Mouse (Mus musculus) A20 (cell line): ENCODE data around the gene Ssr2.

Source experiments
- DNase-seq: peaks from one replicate; pipeline ENCODE4 v3.0.0-alpha.2; 2011; ENCODE audit warnings: low read depth, low spot score

Gene Ssr2

GRCm38 (mm10) chr3:88541622-88542401 is 33.9 kb upstream of the Ssr2 start:
- no peak for DNase-seq

- no peak for DNase-seq
Measured at GRCm38 (mm10) chr3:88542486-88542885, 33.2 kb upstream of the Ssr2 start.

DNA sequence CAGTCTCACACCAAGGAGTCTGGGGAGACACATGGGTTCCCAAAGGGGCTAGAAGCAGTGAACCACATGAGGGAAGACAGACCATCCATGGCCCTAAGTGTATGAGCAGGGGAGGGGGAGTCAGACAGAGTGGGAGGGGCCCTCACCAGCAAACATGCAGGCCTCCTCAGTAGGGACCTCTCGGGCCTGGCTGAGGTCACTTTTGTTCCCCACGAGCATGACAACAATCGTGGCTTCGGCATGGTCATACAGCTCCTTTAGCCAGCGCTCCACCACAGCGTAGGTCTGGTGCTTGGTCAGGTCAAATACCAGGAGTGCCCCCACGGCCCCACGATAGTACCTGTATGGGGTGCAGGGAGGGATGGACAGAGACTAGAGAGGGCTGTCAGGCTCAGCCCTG is 32.5 kb upstream of the Ssr2 start:
- no peak for DNase-seq

DNA sequence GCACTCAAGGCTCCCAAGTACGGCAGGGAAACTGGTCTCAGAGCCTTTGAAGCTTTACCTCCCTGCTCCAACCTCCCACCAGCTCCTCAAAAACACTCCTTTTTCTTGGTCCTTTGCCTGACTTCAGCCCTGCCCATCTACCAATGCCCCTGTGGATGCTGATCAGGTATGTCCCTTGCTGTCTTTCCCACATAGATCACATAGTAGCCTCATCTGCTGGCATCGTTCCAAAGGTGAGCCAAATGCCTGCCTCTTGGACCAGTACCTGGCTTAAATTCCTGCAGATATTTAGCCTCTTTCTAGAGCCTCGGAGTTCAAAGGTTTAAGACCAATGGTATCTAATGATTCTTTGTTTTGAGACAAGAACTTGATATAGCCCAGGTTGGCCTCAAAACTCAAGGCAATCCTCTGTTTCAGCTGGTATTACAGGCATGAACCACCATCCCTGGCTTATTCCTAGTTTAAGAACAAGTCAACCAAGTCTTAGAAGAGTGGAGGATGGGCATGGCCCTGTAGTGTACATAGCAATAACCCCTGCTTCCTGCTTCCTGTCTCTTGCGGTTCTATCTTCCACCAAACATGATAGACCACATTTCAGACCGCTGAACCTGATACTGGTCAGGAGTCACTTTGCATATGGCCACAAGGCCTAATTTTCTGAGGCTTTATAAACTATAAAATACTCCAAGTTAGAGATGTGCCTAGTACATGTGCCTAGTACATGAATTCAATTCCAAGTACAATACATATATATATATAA is 31.8 kb upstream of the Ssr2 start:
- no peak for DNase-seq

DNA sequence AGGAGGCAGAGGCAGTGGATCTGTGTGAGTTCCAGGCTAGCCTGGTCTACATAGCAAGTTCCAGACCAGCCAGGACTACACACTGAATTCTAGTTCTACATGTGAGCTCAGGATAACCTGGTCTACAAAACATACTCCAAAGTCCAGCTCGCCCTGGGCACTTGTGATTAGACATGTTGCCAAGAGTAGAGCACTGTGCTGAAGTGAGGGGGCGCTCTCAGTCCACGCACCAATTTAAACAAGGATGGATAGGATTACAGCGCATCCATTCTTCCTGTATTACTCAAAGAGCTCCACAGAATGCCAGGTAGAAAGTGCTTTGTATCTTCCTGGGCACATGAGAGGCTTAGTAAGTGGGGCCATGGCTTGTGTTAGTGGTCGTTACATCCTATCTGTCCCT is 31.2 kb upstream of the Ssr2 start:
- peak; percentile 63 for DNase-seq

DNA sequence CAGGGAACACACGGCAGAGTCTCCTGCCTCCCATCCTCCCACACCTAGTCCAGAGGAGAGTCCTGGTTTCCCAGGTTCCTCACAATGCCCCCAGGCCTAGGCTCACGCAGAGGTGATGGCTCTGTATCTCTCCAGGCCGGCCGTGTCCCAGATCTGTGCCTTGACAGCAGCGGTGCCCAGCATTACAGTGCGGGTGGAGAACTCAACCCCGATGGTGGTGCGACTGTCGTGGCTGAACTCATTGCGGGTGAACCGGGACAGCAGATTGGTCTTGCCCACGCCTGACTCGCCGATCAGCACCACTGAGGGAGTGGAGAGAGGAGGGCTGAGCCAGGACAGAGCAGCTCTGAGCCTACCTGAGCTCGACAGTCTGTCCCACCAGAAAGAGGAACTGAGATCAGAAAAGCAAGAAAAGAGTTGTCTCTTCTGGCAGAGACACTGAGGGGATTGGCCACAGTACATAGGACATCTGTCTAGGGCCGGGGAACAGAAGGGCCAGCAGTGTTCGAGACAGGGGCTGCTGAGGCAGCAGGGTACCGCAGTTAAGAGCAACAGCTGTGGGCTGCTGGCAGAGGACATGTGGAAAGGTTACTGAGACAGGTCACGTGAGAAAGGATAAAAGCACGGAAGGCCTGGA is 30.6 kb upstream of the Ssr2 start:
- DNase-seq, result peak; percentile 85

DNA sequence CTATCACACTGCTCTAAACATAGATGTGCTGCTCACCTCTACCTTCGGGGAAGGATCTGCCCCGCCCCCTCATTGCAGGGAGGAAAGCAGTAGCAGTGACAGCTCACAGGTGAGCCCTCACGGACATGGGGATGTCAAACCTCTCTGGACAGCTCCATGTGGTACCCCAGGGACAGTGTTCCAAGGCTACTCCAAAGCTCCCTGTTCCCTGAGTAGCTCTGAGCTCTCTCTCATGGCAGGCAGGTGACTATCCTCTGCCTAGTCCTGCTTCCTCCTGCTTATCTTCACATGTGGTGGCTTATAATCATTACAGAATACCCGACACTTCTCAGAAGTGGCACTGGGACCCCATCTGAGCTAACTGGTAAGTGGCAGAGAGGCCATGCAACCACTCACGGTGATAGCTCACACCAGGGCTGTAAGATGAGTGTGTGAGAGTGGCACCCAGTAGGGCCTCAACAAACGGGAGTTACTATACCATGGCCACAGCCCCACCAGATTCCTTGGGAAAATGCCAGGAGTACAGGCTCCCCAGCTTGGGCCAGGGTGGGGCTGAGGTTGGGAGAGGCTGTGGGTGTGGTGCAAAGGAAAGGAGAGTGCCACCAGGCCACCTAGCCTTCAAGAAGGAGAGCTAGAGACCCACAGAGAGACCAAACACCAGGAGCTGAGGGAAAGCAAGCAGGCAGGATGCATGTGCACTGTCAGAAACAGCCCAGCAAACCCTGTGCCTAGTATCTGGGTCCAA is 28.8 kb upstream of the Ssr2 start:
- DNase-seq, result no peak

DNA sequence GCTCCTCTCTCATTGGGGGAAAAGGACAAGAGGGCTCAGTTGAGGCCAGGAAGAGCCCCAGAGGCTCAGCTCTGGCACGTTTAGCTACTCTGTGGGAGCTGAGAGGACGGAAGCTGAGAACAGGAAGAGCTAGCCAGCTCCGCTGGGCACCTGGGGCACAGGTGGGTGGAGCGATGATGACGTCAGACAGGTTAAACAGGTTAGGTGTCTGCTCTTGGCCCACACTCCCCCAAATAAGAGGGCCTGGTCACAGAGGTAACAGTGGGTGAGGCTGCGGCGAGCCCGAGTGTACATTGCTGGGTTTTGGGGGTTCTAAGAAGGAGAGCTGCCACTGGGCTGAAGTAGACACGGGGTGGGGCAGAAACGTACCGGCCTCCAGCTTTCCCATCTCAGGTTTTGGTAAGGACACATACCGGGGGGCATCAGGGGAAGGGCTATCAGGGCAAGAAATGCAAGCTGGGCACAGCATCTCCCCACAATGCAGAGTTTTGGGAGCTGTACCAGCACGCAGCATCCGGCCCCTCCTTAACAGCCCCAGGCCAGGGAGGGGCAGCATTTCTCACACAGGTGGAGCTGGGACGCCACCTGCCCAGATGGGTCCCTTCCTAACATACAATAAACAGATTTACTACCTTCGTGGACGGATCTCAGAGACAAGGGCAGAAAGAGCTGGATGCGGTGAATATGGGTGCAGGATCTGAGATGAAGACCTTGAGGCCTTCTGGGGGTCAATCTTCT is 27.3 kb upstream of the Ssr2 start, which contains the start of gene Rab25:
Gene Rab25 (minus strand): TSS at position 121 of the 738 bp plus-strand sequence.
- no peak for DNase-seq

DNA sequence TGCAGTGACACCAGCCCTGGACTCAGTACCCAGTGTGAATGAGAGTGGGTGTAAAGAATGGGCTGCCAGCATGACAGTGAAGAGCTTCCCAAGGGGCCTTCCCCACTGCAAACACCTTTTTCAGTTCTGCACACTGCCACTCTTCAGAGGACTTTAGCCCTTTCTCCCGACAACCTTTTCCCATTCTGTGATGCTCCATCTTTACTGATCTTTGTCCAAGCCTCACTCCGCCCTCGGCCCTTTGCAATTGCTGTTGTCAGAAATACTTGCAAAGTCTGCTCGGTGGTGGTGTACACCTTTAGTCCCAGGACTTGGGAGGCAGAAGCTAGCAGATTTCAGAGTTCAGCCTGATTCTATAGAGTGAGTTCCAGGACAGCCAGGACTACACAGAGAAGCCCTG is 24.1 kb upstream of the Ssr2 start:
- no peak for DNase-seq

GRCm38 (mm10) chr3:88552082-88552645 is 23.5 kb upstream of the Ssr2 start:
- peak; percentile 84 for DNase-seq

DNA sequence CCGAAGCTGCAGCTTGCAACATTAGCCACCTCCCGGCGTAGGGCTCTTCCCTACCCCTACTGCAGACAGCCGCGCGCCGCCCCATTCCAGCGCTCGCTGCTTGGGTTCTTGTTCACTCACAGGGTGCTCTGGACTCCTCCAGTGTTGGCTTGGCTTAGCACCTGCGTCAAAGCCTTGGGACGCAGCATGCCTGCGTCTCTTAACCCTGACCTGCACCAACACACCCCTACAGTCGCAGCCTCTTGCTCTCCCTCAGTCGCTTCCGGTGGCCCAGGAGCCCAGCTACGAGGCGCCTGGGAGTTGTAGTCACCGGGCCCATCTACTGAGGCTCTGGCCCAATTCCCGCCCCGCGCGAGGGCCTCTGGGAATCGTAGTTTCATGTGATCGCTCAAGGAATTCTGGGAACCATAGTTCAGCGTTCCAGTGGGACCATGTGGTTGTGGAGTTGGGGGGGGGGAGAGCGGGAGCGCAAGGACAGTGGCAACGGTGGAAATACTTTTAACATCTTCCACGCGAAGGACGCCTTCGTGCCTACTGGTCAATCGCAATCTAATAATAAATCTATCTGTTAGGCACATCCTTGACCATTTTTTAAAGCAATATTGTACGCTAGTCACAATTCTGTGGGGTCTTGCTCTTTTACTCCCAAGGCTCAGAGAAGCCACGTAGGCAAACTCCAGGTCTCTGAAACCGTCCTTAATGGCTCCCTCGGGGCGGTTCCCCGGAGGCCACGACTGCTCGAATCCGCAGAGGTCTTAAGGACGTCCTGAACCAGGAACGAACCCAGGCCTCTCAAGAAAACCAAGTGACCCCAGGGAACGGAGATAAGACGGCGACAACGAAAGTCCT is 22.8 kb upstream of the Ssr2 start, which contains the start of gene Lamtor2:
Gene Lamtor2 (minus strand): TSS at position 399 of the 849 bp plus-strand sequence.
- DNase-seq, result peak; percentile 98

GRCm38 (mm10) chr3:88553525-88553879 is 22.2 kb upstream of the Ssr2 start, which contains the start of gene Ubqln4:
TSS of gene Ubqln4 (plus strand) at chr3:88553758.
- DNase-seq, result peak; percentile 95

GRCm38 (mm10) chr3:88553880-88554586 is 21.6 kb upstream of the Ssr2 start:
- peak; percentile 78 for DNase-seq

GRCm38 (mm10) chr3:88555069-88555605 is 20.5 kb upstream of the Ssr2 start:
- DNase-seq, result no peak

DNA sequence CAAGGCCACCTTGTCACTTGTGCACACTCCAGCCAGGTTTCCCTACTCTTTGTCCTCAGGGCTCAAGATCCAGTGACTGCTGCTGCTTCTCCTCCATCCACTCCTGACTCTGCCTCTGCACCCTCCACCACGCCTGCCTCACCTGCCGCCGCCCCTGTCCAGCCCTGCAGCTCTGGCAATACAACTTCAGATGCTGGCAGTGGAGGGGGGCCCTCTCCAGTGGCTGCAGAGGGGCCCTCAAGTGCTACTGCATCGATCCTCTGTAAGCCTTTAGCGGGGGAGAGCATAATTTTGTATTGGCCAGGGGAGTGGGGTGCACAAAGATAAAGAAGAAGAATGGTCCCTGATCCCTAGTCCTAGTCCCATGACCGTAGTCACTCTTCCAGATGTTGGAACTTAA is 19.9 kb upstream of the Ssr2 start:
- no peak for DNase-seq

DNA sequence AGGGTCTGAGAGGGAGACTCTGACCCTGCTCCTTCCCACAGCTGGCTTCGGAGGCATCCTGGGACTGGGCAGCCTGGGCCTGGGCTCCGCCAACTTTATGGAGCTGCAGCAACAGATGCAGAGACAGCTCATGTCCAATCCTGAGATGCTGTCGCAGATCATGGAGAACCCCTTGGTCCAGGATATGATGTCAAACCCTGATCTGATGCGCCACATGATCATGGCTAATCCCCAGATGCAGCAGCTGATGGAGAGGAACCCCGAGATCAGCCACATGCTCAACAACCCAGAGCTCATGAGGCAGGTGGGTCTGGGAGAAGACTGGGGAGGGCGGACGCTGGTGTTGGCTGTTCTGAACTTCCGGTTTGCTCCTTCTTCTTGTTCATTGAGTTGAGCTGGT is 19.1 kb upstream of the Ssr2 start:
- no peak for DNase-seq

GRCm38 (mm10) chr3:88559596-88559995 is 16.1 kb upstream of the Ssr2 start:
- DNase-seq, result no peak

- DNase-seq, result no peak
Measured at GRCm38 (mm10) chr3:88561989-88562388, 13.7 kb upstream of the Ssr2 start.

DNA sequence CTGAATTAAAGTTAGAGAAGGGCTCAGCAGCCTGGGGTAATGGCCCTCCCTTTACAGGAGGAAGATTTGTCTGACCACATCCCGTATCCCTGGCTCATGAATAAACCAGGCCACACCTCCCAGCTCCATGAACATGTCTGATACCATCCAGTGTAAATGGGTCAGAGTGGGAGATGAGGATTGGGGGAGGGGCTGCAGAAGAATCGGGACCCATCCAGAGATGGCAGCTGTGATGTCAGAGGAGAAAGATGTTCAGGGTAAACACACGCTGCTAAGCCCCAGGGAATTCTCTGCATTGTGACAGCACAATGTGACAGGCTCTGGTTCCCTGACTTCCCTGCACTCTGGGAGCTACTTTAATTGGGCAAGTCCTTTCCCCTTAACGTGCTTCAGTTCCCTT is 12.2 kb upstream of the Ssr2 start:
- DNase-seq, result no peak
